Mouse (Mus musculus) bone marrow, adult 2 months (tissue): ENCODE measurements around the gene Abhd6. TPM values are rescaled to one million over a fixed set of nuclear protein-coding genes. Genes with fewer than 3 reads are reported as not detected.

ENCODE experiments used
- H3K27ac ChIP-seq: fragments of 200-500 bp; 2 replicates; pipeline ENCODE4 v1.5.1; 2012; ENCODE audit warnings: low read depth, mild to moderate bottlenecking, control low read depth, inconsistent platforms, low read length; ENCODE audit not compliant: control insufficient read depth, poor library complexity, insufficient read depth
- H3K4me1 ChIP-seq: fragments of 200-500 bp; 2 replicates; pipeline ENCODE4 v1.6.1; 2011; ENCODE audit warnings: low read length; ENCODE audit not compliant: control insufficient read depth, insufficient read depth
- H3K4me3 ChIP-seq: fragments of 200-500 bp; replicated peaks from 2 replicates; pipeline ENCODE3; 2011; ENCODE audit warnings: mild to moderate bottlenecking, low read depth, low read length, control low read depth; ENCODE audit not compliant: control insufficient read depth
- CTCF ChIP-seq: fragments of 200-500 bp; IDR thresholded peaks from 2 replicates; pipeline ENCODE4 v1.5.1; 2011; ENCODE audit warnings: low read length, control low read depth; ENCODE audit not compliant: control insufficient read depth, insufficient read depth
- POLR2A ChIP-seq: fragments of 200-500 bp; IDR thresholded peaks from 2 replicates; pipeline ENCODE4 v1.6.1; 2011; ENCODE audit warnings: low read depth, mild to moderate bottlenecking, control low read depth, low read length, borderline replicate concordance; ENCODE audit not compliant: control insufficient read depth
- WGBS: fragments of 180-500 bp; shearing (Covaris S2); methylation state at CpG from one replicate; pipeline ENCODE4 v1.1.7; 2018; 5-methylcytosine and 5-hydroxymethylcytosine counted together
- polyA plus RNA-seq: library from polyadenylated mRNA; stranded (reverse); fragments of >200 nt; gene quantifications from 2 replicates; pipeline ENCODE4 v1.2.4, GENCODE M21; 2011; ENCODE audit warnings: low replicate concordance; ENCODE audit not compliant: missing spikeins, insufficient read depth, insufficient read length

The Abhd6 gene
- polyA plus RNA-seq, 1 experiment = 3.6 TPM

DNA sequence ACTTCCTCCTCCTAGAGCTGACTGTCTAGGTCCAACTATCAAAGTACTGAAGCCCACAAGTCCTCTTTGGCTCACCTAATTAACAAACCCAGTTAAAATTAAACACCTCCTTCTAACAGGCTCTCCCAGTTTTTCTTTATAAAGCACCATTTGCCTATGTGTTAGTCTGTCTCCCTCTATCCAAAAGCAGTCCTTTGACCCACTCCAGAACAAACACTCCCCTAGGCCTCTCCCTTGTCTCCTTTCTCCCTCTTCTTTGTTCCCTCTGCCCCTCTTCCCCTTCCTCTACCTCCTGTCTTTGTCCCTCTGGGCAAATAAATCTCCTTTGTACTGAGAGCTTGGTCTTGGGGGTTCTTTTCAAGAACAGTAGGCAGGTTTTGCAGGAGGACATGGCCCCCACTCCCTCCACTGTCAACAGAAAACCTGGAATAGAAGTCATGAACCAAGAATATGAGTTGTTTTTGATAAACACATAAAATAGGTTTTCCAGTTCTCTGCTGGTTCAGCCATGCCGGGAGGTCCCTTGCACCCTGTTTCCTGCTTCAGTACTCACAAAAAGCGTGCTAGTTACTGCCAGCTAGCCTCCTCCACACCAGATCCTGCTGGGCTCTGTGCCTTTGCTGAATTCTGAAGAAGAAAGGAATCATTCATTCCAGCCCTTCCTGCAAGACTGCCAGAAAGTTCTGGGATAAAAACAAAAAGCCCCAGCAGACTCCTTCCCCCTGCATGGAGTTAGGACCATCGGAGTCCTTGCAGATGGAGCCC is 60.0 kb downstream of the Abhd6 start:
- TF ChIP-seq POLR2A (no peak), CTCF (no peak)
- Histone ChIP-seq H3K4me3 (no peak overlapping the region), H3K4me1 (no peaks in the 10 kb centered on the region), H3K27ac (no peak overlapping the region)
- WGBS = 73% methylated on average over 3 of the region's 3 CpGs

DNA sequence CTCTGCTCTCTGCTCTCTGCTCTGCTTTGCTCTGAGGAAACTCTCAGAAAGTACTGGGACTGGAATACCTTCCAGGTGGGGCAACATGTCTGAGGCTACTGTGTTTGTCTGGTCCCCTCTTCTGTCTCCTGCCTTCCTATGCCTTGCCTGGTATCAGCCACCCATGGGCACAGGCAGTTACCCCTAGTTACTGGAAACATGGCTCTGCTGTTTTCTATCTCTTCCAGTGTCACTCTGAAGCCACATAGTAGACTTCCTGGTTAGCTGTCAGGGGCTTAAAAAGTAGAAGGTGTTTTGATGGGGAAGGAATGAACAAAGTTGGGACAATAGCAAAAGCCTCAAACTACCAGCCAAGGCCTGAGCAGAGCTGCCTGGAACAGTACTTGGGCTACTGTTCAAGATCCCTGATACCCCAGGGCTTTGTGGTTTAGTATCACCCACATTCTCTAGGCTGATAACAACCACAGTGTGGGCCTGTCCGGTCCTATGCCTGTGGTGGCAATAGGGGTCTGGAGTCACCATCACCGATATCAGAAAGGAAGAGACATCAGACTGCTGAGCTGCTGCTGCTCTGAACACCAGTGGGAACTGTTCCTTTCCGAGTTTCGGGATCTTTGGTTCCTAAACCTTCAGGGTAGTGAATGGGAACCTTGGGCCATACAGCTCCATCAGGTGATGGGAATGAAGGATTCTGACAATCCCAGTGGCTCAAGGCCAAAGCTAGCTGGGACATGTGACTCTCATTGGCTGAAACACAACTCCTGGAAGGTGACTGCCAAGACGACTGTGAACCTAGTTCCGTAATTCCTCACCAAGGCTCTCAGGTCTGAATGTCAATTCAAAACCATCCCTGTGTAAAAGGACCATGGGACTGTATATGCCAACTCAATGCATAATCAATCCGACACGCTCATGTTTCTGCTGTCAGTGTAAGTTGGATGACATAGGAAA is 61.4 kb downstream of the Abhd6 start:
- Histone ChIP-seq H3K27ac (no peak overlapping the region), H3K4me3 (no peak overlapping the region), H3K4me1 (no peaks in the 10 kb centered on the region)
- 55% methylated on average over 8 of the region's 8 CpGs for WGBS
- TF ChIP-seq CTCF = no peak
- no peak for TF ChIP-seq POLR2A

DNA sequence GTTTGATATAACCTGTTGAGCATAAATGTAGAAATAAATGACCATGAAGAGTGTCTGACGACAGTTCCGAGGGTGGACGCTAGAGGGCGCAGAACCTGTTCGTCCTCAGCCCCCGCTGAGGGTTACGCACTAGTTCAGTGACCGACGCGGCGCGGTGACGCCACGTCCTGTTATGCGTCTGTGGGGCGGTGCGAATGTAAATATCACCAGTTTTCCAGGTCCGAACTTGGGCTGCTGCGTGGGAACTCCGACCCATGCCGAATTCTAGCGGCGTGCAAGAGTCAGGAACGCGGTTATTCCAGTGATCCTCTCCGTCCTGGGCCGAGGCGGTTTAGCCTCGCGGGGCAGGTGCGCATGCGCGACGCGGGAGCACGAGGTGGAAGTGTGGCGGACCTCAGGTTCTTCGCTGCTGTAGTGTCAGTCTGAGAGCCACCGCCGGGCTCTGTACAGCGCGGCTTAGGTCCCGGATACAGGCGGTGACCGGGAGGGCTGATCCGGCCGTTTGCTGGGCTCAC is 77.5 kb downstream of the Abhd6 start, which contains the start of gene Rpp14:
Gene Rpp14 (plus strand): TSS at position 203 of the 515 bp plus-strand sequence.
- TF ChIP-seq CTCF (peak; percentile 99), POLR2A (peak; percentile 39; the same call in 1 of the 2 replicates)
- H3K4me1 ChIP-seq = peaks cover 3% of the 10 kb centered on the region
- peak within 1 kb of the TSS; percentile 76 for H3K4me3 ChIP-seq
- WGBS = under 1% methylated on average over 47 of the region's 47 CpGs
- peak within 1 kb of the TSS; percentile 70 for H3K27ac ChIP-seq

DNA sequence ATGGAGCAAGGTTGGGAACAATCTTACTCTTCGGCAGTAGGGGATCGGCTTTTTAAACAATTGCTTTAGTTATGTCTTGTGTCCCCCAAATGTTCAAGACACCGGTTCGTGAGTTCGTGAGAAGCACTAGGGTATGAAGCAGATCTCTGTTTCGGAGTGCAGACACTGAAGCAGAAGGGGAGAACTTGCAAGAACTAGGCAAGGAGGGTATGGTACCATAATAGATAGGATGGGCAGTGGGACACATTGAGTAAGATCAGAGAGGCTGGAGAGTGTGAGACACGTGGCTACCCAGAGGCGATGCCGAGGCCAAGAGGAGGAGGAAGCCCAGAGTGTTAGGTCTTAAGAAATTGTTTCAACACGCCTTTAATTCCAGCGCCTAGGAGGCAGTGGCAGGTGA is 78.0 kb downstream of the Abhd6 start:
- peak overlapping the region; percentile 70 for H3K27ac ChIP-seq
- TF ChIP-seq CTCF (no peak), POLR2A (no peak)
- under 1% methylated on average over 11 of the region's 11 CpGs for WGBS
- peak overlapping the region; percentile 76 for H3K4me3 ChIP-seq
- H3K4me1 ChIP-seq = peaks cover 3% of the 10 kb centered on the region

DNA sequence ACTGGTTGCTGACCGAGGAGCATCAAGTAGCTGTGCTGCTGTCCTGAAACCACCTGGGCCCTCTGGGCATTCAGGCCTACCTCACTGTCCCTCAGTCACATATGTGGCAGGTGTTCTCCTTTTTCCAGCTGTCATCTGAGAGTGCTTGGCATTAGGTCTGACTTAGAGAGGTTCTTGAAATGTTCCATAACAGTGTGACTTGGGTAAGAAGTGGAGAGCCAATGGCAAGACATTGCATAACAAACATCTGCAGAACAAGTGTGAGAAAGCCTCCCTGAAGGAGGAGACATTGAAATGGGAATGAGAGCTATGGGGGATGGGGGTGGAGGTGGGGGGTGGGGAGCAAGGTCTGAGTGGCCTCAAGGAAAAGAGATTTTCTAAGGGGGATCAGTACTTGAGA is 80.2 kb downstream of the Abhd6 start:
- Histone ChIP-seq H3K27ac (no peak overlapping the region), H3K4me3 (no peak overlapping the region), H3K4me1 (peaks cover 3% of the 10 kb centered on the region)
- 82% methylated on average over 1 of the region's 1 CpGs for WGBS
- TF ChIP-seq POLR2A (no peak), CTCF (no peak)

DNA sequence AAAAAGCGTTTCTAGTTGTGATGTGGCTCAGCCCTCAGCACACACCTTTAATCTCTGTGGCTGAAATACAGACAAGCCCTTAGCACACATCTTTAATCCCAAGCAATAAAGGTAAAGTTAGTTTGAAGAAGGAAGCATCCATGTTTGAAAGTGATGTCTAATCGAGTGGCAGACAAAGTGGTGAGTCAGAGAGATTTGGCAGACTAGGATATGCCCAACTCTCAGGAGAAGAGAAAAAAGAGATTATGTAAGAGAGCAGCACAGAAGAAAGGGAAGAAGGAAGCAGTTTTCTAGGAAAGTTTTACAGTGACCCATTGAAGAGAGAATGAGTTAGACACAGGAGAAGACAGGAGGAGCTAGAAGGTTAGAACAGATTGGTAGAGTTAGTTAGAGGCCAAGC is 86.3 kb downstream of the Abhd6 start:
- no peaks in the 10 kb centered on the region for H3K4me1 ChIP-seq
- H3K4me3 ChIP-seq = no peak overlapping the region
- no peak overlapping the region for H3K27ac ChIP-seq
- WGBS = 72% methylated on average over 2 of the region's 2 CpGs
- TF ChIP-seq POLR2A (no peak), CTCF (no peak)

DNA sequence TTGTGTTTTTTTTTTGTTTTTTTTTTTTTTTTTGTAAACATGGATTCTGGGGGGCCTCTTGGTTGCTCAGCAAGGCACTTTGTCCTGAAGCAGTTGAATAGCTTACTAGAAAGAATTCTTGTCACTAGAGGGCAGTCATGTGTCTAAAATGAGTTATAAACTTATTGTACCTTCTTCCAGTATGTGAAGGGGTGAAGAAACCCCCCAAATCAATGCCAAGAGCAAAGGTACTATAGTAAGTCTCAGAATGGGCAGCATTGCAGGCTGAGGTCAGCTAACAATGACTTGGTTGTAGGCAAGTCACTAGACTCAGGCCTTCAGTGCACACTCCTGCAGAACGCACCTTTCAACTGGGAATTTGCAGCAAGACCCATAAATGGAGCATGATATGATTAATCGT is 89.9 kb downstream of the Abhd6 start:
- TF ChIP-seq POLR2A (no peak), CTCF (no peak)
- 85% methylated on average over 2 of the region's 2 CpGs for WGBS
- Histone ChIP-seq H3K27ac (no peak overlapping the region), H3K4me3 (no peak overlapping the region), H3K4me1 (peaks cover 3% of the 10 kb centered on the region)

DNA sequence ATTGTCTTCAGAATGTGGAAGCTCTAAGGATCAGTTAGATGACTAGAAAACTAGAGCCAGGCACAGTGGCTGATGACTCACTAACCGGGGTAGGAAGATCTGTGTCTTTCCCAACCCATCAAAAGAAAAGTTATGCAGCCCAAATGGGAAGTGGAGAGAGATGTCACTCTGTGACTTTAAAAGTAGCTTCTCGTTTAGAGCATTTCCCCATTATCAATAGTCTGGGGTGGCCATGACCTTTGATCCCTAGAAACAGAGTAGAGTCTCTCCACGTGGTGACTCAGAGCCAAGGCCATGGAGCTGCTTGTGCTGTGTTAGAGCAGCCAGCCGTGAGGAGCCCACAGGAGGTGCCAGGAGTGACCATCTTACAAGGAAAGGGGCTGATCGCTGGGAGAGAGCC is 90.7 kb downstream of the Abhd6 start:
- Histone ChIP-seq H3K4me3 (no peak overlapping the region), H3K4me1 (peaks cover 3% of the 10 kb centered on the region), H3K27ac (peak overlapping the region; percentile 54; the same call in 1 of the 2 replicates)
- TF ChIP-seq CTCF (no peak), POLR2A (no peak)
- WGBS = 35% methylated on average over 5 of the region's 5 CpGs

DNA sequence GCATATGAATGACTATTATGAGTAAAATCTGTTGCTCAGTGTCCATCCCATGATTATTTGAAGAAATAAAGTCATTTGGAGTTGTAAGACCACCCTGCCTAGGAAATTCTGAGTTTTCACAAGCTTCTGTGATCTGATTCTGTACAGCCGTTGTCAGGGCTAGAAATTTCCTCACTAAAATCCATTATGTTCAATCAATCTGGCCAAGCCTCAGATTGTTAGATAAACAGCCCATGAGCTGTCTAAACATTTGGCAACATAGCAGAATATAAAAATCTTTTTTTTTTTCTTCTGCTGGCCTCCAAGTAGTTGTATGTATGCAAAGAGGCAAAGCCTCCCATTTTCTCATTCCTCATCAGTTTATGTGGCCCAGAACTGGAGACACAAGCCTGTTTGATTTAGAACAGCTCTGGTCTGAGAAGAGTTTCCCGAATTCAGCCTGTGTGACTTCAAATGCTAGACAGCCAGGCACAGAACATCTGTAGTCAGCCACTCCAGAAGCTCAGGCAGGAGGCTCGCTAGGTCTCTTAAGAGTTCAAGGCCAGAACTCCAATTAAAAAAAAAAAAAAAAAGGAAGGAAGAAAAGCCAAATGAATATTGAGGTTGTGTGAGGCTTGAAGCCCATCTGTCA is 92.3 kb downstream of the Abhd6 start:
- H3K4me3 ChIP-seq = no peak overlapping the region
- 31% methylated on average over 3 of the region's 3 CpGs for WGBS
- H3K4me1 ChIP-seq = peaks cover 3% of the 10 kb centered on the region
- peak overlapping the region; percentile 51 for H3K27ac ChIP-seq
- TF ChIP-seq POLR2A (no peak), CTCF (no peak)
